Mouse (Mus musculus): Measurements from ENCODE around the gene Shld1. TPM values are rescaled to one million over a fixed set of nuclear protein-coding genes. Genes with fewer than 3 reads are reported as not detected.
A peak's percentile ranks its signal among the peaks of the same experiment; 100 is the strongest.

The Shld1 gene
- total RNA-seq, 2 experiments from 2014 or later = 5.3 to 7.4 TPM

DNA sequence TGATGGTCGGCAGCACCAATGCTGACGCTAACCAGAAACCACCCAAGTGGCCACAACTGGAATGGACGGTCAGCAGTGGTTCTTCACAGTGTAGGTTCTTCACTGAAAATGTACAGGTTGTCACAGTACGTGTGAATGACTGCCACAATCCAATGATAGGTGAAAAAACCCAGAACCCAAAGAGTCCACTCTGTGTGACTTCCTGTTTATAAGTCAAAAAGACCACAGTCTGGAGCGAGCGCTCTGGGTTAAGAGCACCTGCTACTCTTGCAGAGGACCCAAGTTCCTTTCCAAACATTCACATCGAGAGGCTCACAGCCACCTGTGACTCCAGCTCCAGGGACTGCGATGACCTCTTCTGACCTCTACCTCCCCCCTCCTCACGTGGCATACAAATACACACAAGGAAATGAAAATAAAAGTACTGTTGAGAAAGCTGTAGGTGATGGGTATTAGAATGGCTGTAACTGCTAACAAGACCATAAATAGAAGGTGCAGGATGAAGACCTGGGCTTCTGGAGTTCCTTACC is 38.7 kb downstream of the Shld1 start:
- no peak for DNase-seq

DNA sequence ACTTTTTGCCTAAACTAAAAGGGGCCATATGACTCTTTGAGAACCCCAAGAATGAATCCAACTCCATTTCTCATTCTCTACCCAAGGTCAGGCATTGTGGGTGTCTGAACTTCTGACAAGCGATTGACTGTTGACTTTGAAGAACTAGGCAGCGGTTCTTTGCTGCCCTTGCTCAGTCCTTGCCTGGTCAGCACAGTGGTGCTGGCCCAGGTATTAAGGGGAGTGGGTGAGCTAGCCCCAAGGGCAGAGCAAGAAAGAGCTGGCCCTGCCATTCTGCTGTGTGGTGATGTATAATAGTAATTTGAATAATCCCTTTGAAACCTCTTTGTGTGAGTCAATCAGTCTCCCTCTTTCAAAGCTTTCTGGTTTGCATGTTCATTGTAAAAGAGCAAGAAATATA is 39.4 kb downstream of the Shld1 start:
- no peak for DNase-seq

GRCm38 (mm10) chr2:132732940-132733339 is 46.2 kb downstream of the Shld1 start:
- no peak for DNase-seq

GRCm38 (mm10) chr2:132733603-132734573 is 47.2 kb downstream of the Shld1 start:
- DNase-seq = no peak

- DNase-seq = no peak
These were observed 52.2 kb downstream of the Shld1 start for GRCm38 (mm10) chr2:132738816-132739432.

DNA sequence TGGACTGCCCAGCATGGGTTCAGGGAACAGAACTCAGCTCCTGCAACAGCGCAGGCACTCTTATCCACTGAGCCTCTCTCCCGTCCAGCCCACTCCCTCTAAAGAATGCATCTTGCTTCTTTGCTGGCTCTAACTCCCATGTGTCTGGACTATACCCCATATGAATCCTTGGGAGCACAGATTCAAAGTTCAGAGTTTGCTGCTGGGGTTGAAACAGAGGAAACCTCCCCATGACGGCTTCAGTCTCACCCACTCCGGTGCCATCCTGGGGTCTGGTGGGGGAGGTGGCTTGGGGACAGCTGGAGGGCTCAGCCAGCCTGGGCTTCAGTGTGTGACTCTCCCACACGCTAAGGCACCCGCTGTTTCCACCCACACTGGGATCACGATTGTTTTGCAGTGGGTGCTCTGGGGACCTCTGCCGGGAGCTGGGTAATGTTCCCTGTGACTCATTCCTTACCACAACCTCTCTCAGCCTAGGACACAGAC is 55.2 kb downstream of the Shld1 start:
- DNase-seq = no peak

DNA sequence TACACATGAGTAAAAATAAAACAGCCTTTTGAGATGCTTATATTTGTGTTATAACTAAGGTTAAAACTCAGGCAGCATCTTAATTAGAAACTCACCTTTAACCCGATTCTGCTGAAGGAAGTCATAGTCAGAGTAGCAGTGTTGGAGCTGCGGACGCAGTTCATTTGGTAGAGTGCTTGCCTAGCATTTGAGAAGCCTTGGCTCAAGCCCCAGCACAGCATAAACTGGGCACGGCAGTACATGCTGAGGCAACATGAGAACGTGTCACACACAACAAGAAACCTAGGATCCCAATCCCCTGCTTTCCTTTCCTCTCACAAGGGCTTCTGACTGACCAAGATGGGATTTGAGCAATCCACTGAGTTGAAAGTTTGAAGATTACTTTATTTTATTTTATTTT is 58.1 kb downstream of the Shld1 start:
- DNase-seq = no peak

GRCm38 (mm10) chr2:132746108-132746507 is 59.4 kb downstream of the Shld1 start:
- no peak for DNase-seq

- DNase-seq = no peak
These were observed 64.0 kb downstream of the Shld1 start for GRCm38 (mm10) chr2:132750726-132751125.

DNA sequence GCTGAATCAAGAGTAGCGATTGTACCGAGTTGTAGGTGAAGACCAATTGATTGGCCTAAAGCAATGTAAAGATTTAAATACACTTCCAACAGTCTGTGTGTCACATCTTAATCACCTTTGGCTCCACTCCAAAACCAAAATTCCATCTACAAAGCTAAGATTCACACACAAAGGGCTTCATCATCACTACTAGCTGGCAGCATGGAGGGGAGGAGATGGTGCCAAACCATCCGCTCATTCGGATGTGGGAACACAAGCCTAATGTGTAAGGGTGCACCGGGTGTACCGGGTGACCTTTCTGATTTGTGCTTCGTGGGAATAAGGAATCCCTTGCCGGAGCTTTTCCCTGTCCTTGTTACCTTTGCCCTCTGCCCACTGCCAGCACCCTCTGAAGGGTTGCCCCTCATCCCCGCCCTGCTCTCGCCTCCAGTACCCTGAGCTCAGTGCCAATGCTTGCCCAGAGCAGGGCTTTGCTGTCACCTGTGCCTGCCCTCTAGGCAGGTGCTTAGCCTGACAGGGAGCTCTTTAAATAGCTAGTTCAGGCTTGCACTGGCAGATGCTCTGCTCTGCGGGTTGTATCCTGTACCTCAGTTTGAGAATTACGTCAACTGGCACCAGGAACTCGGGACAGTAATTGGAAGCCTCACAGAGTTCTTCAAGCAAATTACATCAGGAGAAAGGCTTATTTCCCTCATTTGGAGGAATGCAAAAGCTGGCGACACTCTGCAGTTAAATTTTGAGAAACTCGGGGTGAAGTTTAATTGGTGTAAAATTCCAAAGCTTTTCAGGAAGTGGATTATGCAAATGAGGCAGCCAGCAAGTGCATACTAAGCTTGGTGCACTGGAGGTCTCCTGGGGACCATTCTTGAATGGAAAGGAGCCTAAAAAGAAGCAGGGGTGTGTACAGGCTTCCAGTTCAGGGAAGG is 64.7 kb downstream of the Shld1 start:
- no peak for DNase-seq

- no peak for DNase-seq
These were observed 65.7 kb downstream of the Shld1 start for GRCm38 (mm10) chr2:132752398-132752797.

GRCm38 (mm10) chr2:132753137-132753536 is 66.4 kb downstream of the Shld1 start:
- no peak for DNase-seq

DNA sequence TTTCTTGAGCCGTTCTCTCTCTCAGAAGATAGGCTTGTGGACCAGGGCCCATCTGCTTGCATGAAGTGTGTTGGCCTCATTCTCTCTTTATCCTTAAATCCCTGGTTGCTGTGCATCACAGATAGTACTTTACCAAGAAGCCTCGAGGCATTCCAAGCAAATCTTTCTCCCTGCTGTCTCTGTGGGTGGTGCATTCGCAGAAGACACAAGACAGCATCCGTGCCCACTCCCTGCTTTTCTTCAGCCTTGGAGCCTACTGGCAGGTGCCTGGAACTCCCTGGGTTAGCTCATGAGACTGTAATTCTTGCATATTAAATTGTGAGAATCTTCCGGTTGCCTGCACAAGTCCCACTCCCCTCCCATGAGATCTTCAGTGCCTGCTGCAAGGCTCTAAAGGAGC is 71.2 kb downstream of the Shld1 start:
- DNase-seq = no peak

DNA sequence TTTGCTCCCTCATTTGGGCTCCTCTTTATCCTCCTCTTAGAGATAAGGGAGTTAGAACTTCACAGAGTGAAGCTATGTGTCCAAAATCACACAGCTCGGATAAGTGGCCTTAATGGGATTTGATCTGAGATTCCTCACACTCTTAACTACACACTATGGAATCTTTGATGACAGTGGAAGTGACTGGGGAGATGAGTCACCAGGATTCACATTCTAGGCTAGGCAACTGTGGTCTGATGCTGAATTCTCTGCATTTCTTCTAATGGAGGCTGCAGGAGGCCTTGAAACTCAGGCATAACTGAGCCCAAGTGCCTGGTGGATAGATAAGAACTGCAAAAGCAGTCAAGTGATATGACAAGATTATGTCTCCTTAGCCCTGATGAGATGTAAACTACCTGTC is 84.1 kb downstream of the Shld1 start:
- no peak for DNase-seq

DNA sequence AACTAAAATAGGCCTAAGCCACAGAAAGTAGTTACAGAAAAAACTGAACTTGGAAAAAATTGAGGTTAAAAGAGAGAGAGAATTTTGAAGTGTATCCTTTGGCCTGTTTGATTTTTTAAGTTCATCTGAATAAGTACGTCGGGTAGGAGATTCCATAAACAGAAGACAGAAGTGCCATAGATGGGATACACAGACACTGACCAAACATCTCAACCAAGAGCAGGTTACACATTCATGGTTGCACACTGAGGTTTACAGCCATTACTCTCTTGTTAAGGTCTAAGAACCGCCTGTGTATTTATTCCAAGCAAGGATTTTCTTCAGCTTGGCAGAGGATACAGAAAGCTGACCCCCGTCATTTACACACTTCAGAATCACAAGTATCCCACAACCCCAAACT is 94.2 kb downstream of the Shld1 start, which contains the start of gene Chgb:
TSS of gene Chgb (plus strand) at position 301 of the 400 bp plus-strand sequence.
- no peak for DNase-seq

- peak; percentile 97 for DNase-seq
These were observed 94.8 kb downstream of the Shld1 start for GRCm38 (mm10) chr2:132781439-132782068.

DNA sequence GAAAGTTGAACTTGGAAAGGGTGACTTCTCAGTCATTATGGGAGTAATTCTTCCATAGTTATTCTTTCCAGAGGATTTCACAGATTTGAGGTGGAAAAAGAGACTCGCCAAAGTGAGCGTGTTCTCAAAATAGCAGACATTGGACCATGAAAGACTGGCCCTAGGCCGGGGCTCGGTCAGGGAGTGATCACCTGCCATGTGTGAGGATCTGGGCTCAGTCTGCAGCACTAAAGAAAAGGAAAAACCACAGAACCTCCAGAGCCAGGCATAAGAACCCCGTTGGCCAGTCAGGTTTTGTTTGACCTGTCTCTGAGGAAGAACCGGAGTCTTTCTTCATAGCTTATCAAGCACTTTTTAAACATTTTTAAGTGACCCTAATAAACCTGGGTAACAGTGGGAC is 97.3 kb downstream of the Shld1 start:
- no peak for DNase-seq

GRCm38 (mm10) chr2:132793441-132794203 is 106.9 kb downstream of the Shld1 start:
- DNase-seq = no peak

DNA sequence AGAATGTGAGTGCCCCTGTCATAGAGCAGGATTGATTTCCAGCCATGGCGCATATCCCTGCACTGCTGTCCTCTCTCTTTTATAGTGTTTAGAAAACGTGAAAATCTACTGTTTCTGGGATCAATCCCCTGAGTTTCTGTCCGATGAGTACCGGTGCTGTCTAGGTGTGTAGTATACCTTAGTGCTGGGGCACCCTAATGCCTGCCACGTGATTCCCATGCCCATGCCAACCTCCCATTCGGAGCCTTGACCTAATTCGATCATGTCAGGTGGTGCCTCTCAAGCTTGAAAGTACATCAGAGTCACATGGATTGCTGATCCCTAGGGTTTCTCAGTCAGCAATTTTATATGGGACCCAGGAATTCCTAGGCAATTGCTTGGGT is 107.5 kb downstream of the Shld1 start:
- DNase-seq = no peak
